Mouse (Mus musculus) heart, adult 2 months (tissue): ENCODE data around the gene Atp6v1fnb. TPM values are rescaled to one million over a fixed set of nuclear protein-coding genes. Genes with fewer than 3 reads are reported as not detected.

Experiments used
- DNase-seq, 2 experiments: peaks; one replicate each; pipeline ENCODE4 v3.0.0; 2021
- H3K27ac ChIP-seq: fragments of 200-600 bp; 2 replicates; pipeline ENCODE4 v1.8.1; 2022
- H3K27me3 ChIP-seq: fragments of 200-500 bp; 2 replicates; pipeline ENCODE4 v1.6.1; 2012; ENCODE audit warnings: mild to moderate bottlenecking, low read length, inconsistent platforms, mixed read lengths; ENCODE audit not compliant: control insufficient read depth, insufficient read depth
- H3K36me3 ChIP-seq: fragments of 200-500 bp; 2 replicates; pipeline ENCODE4 v1.6.1; 2012; ENCODE audit warnings: low read length, inconsistent platforms; ENCODE audit not compliant: control insufficient read depth, insufficient read depth
- H3K4me1 ChIP-seq: fragments of 200-500 bp; 2 replicates; pipeline ENCODE4 v1.6.1; 2011; ENCODE audit warnings: low read length; ENCODE audit not compliant: control insufficient read depth, insufficient read depth
- H3K4me3 ChIP-seq: fragments of 200-600 bp; 2 replicates; pipeline ENCODE4 v1.8.1; 2022
- H3K79me2 ChIP-seq: fragments of 200-500 bp; replicated peaks from 2 replicates; pipeline ENCODE4 v1.6.1; 2012; ENCODE audit warnings: mild to moderate bottlenecking, inconsistent platforms, low read length, moderate library complexity, mixed read lengths; ENCODE audit not compliant: control insufficient read depth, insufficient read depth
- H3K9ac ChIP-seq: fragments of 200-500 bp; 2 replicates; pipeline ENCODE4 v1.6.1; 2012; ENCODE audit warnings: low read depth, mild to moderate bottlenecking, control low read depth, inconsistent platforms, low read length, mixed read lengths
- CTCF ChIP-seq: fragments of 200-600 bp; IDR thresholded peaks from 2 replicates; pipeline ENCODE4 v1.8.1; 2022; ENCODE audit warnings: antibody characterized with exemption, mild to moderate bottlenecking, moderate library complexity
- EP300 ChIP-seq: fragments of 200-500 bp; IDR thresholded peaks from 2 replicates; pipeline ENCODE4 v1.6.1; 2011; ENCODE audit warnings: low read depth, low read length, control low read depth; ENCODE audit not compliant: insufficient read depth
- POLR2A ChIP-seq: fragments of 200-500 bp; IDR thresholded peaks from 2 replicates; pipeline ENCODE4 v1.6.1; 2011; ENCODE audit warnings: mild to moderate bottlenecking, low read depth, low read length, control low read depth; ENCODE audit not compliant: insufficient read depth
- WGBS: fragments of 180-500 bp; shearing (Covaris S2); methylation state at CpG from one replicate; pipeline ENCODE4 v1.1.7; 2018; 5-methylcytosine and 5-hydroxymethylcytosine counted together
- intact Hi-C: fragments of 180-260 bp; cut with DNase I; formaldehyde crosslinking; loops from one replicate; pipeline ENCODE4 v1.15.1; 2025
- polyA plus RNA-seq: library from polyadenylated mRNA; depleted of rRNA; stranded (reverse); fragments of >200 nt; gene quantifications from 2 replicates; pipeline ENCODE4 v1.2.3, GENCODE M21; 2012
- total RNA-seq, 2 experiments: library from RNA; stranded (reverse); gene quantifications; 2 replicates each; pipeline ENCODE4 v1.2.3; 2021

Atp6v1fnb gene
- total and polyA plus RNA-seq, 3 experiments, result not detected

DNA sequence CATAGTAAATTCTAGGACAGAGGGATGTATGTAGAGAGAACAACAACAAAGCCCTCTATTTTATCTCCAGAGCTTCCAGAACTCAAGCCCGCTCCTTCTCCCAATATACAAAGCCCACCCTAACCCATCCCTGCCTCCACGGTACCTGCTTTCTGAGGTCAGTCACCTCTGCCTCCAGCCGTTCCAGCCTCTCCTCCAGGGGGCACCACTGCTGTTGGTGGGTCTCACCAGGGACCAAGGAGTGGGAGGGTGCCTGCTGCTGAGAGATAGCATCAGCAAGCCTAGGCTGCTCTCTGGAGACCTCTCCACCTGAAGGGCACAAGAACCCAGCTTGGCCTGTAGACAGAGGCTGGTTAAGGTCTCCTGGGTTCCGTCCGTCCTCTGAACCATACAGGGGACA lies 34.3 kb downstream of the Atp6v1fnb start:
- Histone ChIP-seq H3K27ac (no peak overlapping the region), H3K36me3 (no peaks in the 10 kb centered on the region), H3K4me3 (no peak overlapping the region), H3K4me1 (no peaks in the 10 kb centered on the region; the same call in 1 of the 2 replicates), H3K79me2 (no peaks in the 10 kb centered on the region), H3K27me3 (peaks cover 6% of the 10 kb centered on the region; the same call in 1 of the 2 replicates), H3K9ac (no peak overlapping the region)
- no peak for DNase-seq
- TF ChIP-seq CTCF (no peak), EP300 (no peak), POLR2A (no peak)
- 90% methylated on average over 5 of the region's 5 CpGs for whole genome bisulfite sequencing
- intact Hi-C loops, result no loop called here

DNA sequence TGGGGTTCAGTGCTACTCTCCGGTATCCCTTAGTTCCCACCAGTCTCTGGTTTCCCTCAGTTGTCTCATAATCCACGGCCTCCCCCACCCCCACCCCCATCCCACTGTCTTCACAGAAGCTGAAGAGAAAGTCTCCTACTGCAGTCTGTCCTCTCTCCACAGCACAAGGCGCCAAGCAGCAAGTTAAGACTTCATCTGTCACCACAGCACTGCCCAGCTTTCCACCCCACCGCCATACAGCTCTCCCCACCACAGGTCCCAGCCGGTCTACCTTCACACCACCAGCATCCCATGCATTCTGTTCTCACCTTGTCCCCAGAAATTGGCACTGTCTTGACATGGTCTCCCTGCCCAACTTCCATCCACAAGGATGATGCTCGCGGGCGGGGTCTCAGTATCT lies 35.6 kb downstream of the Atp6v1fnb start:
- Histone ChIP-seq H3K27ac (no peak overlapping the region), H3K9ac (no peak overlapping the region), H3K4me3 (no peak overlapping the region), H3K79me2 (no peaks in the 10 kb centered on the region), H3K36me3 (no peaks in the 10 kb centered on the region), H3K4me1 (no peaks in the 10 kb centered on the region; the same call in 1 of the 2 replicates), H3K27me3 (peaks cover 6% of the 10 kb centered on the region; the same call in 1 of the 2 replicates)
- 36% methylated on average over 8 of the region's 8 CpGs for WGBS
- TF ChIP-seq POLR2A (no peak), EP300 (no peak), CTCF (no peak)
- intact Hi-C loops, result no loop called here
- DNase-seq, result no peak

DNA sequence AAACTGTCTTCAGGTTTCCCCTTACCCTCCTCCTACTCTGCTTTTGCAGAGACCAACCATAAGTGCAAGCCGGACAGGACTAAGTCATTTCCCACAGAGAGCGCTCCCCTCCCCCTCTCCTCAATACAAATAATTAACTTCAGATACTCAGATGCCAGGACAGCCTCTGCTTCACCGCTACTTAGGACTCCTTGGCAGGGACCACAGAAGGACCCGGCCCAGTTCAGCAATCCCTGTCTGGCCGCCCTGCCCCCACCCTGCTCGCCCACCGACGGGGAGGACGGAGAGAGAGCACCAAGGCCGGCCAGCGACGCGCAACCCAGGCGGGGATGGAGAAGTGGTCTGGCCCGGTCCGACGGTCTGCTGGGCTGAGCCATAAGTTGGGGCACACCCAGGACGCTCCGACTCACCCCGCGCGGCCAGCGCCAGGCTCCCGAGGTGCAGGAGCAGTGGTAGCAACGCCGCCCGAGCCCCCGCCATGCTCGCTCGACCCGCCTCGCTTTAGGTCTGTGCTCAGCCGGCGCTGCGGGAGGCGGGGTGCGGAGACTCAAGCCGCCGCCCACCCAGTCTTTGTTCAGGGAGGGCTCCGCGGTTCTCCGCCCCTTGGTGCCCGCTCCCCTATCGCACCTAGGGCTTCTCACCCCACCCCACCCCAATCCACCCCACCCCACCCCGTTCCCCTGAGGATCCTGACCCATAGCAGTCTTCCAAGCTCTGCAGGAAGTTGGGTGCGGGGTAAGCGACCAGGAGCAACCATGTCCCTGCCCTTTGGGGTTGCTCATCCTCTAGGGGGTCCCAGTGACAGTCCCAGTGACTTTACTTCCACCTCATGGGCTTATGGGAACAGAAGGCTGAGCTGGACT lies 36.4 kb downstream of the Atp6v1fnb start, which contains the start of gene Kcp:
Gene Kcp (minus strand): TSS at position 506 of the 863 bp plus-strand sequence.
- 2% methylated on average over 47 of the region's 47 CpGs for WGBS
- intact Hi-C loops, result no loop called here
- H3K9ac ChIP-seq, result peak within 1 kb of the TSS; percentile 59
- no peak for TF ChIP-seq POLR2A
- TF ChIP-seq EP300, result no peak
- no peak for TF ChIP-seq CTCF
- H3K36me3 ChIP-seq, result no peaks in the 10 kb centered on the region
- H3K27me3 ChIP-seq, result peaks cover 6% of the 10 kb centered on the region; the same call in 1 of the 2 replicates
- no peak within 1 kb of the TSS for H3K27ac ChIP-seq
- H3K4me1 ChIP-seq, result no peaks in the 10 kb centered on the region; the same call in 1 of the 2 replicates
- H3K4me3 ChIP-seq, result peak within 1 kb of the TSS; percentile 50
- peak; percentile 15 to 51 for DNase-seq
- H3K79me2 ChIP-seq, result no peaks in the 10 kb centered on the region

DNA sequence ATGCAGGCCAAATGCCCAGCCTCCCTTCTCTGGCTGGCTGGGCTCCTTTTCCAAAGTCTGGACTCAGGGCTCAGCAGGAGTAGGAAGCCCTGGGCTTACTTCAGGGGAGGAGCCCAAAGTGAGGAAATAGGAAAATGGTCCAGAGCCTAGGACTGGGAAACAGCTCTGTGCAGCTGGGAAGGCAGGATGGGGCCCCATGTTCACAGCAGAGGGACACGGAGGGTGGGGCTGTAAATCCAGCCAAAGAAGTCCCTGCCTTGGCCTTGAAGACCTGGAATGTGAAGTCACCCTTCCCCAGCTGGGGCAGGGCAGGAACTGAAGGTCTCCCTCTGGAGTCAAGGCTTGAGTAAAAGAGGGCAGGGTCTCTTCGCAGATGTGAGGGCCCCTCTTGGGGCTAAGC lies 37.8 kb downstream of the Atp6v1fnb start:
- no peak for TF ChIP-seq CTCF
- no peak for TF ChIP-seq EP300
- TF ChIP-seq POLR2A, result no peak
- intact Hi-C loops, result no loop called here
- H3K4me3 ChIP-seq, result no peak overlapping the region
- H3K36me3 ChIP-seq, result no peaks in the 10 kb centered on the region
- no peak overlapping the region for H3K9ac ChIP-seq
- no peak overlapping the region for H3K27ac ChIP-seq
- peak; percentile 56 for DNase-seq
- WGBS, result 41% methylated on average over 2 of the region's 2 CpGs
- peaks cover 6% of the 10 kb centered on the region; the same call in 1 of the 2 replicates for H3K27me3 ChIP-seq
- H3K79me2 ChIP-seq, result no peaks in the 10 kb centered on the region
- H3K4me1 ChIP-seq, result peaks cover 1% of the 10 kb centered on the region; the same call in 1 of the 2 replicates

DNA sequence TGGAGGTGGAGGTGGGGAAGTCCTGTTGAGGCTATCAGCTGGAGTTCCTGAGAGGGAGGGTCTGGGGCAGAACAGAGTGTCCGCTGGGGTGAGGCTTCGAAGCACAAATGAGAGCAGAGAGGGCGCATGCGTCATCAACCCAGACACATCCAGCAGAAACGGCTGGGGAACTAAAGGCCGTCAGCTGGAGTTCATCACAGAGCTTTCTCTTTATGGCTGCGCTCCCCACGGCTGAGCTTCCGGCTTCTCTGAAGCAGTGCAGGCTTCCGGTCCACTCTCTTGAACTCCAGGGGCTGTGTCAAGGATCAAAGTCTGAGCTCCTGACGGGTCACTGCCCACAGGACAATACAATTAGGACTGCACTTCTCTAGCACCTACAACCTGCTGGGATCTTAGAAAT lies 42.0 kb downstream of the Atp6v1fnb start:
- no peak for TF ChIP-seq EP300
- 0 out of 2 replicates have a peak overlapping the region, but pooled peaks have one; percentile 6 for H3K9ac ChIP-seq
- H3K27ac ChIP-seq, result peak overlapping the region; percentile 36; the same call in 1 of the 2 replicates
- DNase-seq, result peak; percentile 61 to 70
- peaks cover 1% of the 10 kb centered on the region; the same call in 1 of the 2 replicates for H3K4me1 ChIP-seq
- H3K79me2 ChIP-seq, result no peaks in the 10 kb centered on the region
- intact Hi-C loops, result no loop called here
- H3K27me3 ChIP-seq, result no peaks in the 10 kb centered on the region
- H3K4me3 ChIP-seq, result no peak overlapping the region
- 4% methylated on average over 11 of the region's 11 CpGs for WGBS
- no peaks in the 10 kb centered on the region for H3K36me3 ChIP-seq

DNA sequence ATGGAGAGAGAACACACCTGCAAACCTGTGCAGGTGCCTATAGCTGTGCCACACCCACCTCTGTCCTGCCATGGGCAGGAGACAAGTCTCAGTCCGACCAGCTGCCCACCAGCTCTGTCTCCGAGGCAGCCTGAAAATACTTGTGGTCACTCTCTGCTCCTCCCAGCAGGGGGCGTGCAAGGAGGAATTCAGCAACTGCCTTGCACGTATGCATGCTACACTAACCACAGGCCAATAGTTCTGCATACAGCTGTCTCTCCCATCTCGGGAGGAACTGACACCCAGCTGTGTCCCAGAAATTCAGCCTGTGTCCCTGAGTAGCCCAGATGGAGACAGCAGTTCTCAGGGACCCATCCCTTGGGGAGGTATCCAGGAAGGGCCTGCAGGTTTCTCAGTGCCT lies 45.9 kb downstream of the Atp6v1fnb start:
- peak; percentile 76 to 78 for DNase-seq
- no peak overlapping the region for H3K4me3 ChIP-seq
- no peak overlapping the region for H3K9ac ChIP-seq
- H3K36me3 ChIP-seq, result no peaks in the 10 kb centered on the region
- TF ChIP-seq POLR2A, result no peak
- peak; percentile 87 for TF ChIP-seq CTCF
- no peak for TF ChIP-seq EP300
- WGBS, result 8% methylated on average over 5 of the region's 5 CpGs
- no peak overlapping the region for H3K27ac ChIP-seq
- H3K4me1 ChIP-seq, result peaks cover 1% of the 10 kb centered on the region; the same call in 1 of the 2 replicates
- intact Hi-C loops, result loop anchor here (1.0 kb wide), 1 partner anchor 132 kb away; no protein-coding TSS in a partner anchor
- H3K79me2 ChIP-seq, result no peaks in the 10 kb centered on the region
- no peaks in the 10 kb centered on the region for H3K27me3 ChIP-seq
